Mouse (Mus musculus): ENCODE results near the gene Nop16.

Gene Nop16

DNA sequence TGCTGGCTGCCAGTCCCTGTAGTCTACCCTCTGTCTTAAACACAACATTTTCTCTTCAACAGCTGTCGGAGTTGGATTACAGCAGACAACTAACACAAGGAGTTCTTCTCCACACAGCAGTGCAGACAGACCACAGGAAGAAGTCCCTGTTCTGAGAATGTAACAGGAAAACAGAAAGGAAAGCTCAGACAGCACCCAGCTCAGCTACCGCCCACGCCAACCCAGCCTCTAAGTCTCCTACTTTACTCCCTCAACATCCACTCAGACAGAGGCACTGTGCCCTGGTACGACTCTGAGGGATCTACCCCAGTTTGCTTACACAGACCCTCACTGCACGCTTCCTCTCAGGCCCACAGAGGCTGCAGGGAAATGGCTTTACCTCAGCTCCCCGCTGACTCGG is 29.3 kb downstream of the Nop16 start:
- DNase-seq (ENCODE audit: low read depth, low spot score): no peak

DNA sequence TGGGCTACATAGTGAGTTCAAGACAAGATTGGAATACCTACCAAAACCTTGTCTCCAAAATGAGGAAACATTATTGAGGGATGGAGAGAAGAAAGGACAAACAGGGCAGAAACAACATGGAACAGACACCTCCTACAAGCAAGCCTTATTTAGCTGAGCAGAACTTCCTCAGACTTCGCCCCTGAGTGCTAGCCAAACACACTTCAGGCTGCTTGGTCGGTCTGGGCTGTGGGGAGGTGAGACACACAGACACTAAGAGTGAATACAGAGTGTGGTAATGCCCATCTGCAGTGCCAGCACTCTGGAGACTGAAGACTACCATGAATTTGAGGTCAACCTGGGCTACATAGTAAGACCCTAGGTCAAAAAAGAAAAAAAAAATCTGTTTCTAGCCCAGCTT is 30.2 kb downstream of the Nop16 start:
- DNase-seq (ENCODE audit: low read depth, low spot score): no peak

DNA sequence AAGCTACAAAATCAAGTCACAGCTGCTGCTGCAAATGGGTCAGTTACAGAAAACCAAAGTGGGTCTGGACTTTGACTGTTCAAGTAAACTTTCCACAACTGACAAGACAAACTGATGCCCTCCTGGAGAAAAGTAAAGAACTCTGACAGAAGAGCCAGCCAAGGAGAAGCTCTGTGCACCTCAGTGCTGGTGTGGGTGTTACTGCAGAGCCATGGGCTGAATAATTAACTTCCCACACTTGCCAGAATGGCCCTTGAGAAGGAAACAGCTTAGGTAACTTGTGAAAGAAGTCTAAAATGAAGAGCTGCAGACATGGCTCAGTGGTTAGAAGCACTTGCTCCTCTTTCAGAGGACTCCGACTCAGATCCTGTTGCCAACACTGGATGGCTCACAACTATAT is 32.2 kb downstream of the Nop16 start:
- no peak for DNase-seq (ENCODE audit: low read depth, low spot score)

- DNase-seq (ENCODE audit: low read depth, low spot score): no peak
These were observed 33.1 kb downstream of the Nop16 start for GRCm38 (mm10) chr13:54556796-54557195.

DNA sequence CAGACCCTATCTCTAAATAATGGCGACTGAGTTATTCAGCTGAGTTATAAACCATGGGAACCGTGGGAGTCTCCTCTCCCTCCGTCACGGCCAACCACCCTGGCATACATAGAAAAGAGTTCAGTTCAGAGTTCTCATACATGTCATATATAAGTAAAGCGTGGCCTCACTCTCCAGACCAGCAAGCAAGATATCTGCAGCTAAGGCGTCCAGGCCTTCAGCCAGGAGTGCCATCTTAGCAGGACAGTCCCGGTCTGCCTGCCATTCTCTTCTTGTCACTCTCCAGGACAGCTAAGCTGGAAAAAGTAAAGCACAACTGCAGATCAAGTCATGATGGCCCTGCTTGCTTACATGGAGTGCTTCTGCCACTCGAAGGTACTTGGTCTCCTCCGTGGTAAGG is 33.7 kb downstream of the Nop16 start:
- DNase-seq (ENCODE audit: low read depth, low spot score): no peak

- no peak for DNase-seq (ENCODE audit: low read depth, low spot score)
These were observed 41.9 kb downstream of the Nop16 start for GRCm38 (mm10) chr13:54548036-54548435.
